Comparison of ENCODE assay signal across 23 mouse cellular contexts in the genomic region with DNA sequence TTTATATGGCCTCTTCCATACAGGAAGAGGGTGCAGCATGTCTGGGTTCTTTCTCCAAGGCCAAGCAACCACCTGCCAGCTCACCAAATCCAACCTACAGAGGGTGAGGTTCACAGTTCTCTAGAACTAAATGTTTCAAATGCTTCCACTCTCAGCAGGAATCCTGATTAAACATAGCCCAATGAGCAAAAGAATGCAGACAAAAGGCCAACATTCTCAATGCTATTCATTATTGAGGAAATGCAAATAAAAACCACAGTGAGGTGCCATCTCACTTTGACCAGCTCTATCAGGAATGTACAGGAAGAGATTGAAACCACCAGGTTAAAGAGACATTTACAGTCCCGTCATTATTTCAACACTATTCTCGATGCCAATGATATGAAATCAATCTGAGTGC.
DNase-seq lines count a peak whose midpoint lies in the region; ATAC-seq and TF ChIP-seq lines count a peak whose summit lies in the region.
"Had no signal": no experiment of that assay in that cellular context is flagged by ENCODE, and none has a peak within 500 bp of the region (broad histone marks: within the 10 kb centered on the region; RNA-seq: fewer than 3 reads in every experiment).

No protein-coding gene starts in this region.

- TF ChIP-seq CTCF in layer of hippocampus, adult 2 months (conservative IDR thresholded peaks at IDR 0.05): 0 out of 2 replicates have a peak, but pooled peaks have one; percentile 7

- no peak for ATAC-seq in hindbrain, embryonic 11.5 days (ENCODE audit: low FRiP score)
- ATAC-seq: CD4-positive, CD25-positive, alpha-beta regulatory T cell, adult 4 months; forebrain, embryonic 13.5 days; forebrain, embryonic 15.5 days; forebrain, postnatal 0 days had no signal

- DNase-seq in layer of hippocampus, adult 2 months (ENCODE audit: low spot score in 2 of 2): no peak
- DNase-seq in layer of hippocampus, adult 9-11 months: no peak
- peak; percentile 34 for DNase-seq in ES-CJ7 (ENCODE audit: low read depth, low spot score)
- peak; percentile 79 for DNase-seq in Muller cell, postnatal 12 days (ENCODE audit: inconsistent ontology term)
- peak; percentile 55 for DNase-seq in ZHBTc4 (ENCODE audit: low read depth, low spot score)
- no peak for DNase-seq in lung, postnatal 14 days
- DNase-seq in hindbrain, embryonic 11.5 days (ENCODE audit: low spot score): no peak
- DNase-seq: adrenal gland, adult 8-10 months; adrenal gland, postnatal 14 days; adrenal gland, postnatal 36 days; B cell, adult 2 months; cerebellum, adult 11-12 months; cerebellum, adult 9-10 months; cerebellum, postnatal 10 days; cerebellum, postnatal 25 days; forebrain, postnatal 0 days had no signal

- H3K9me3 ChIP-seq in hindbrain, embryonic 11.5 days (ENCODE audit: control insufficient read depth, low read length): no peaks in the 10 kb centered on the region
- H3K9me3 ChIP-seq: embryonic facial prominence, embryonic 10.5 days; embryonic facial prominence, embryonic 12.5 days; forebrain, embryonic 13.5 days; forebrain, embryonic 15.5 days had no signal

- H3K4me1 ChIP-seq in hindbrain, embryonic 11.5 days (replicated peaks; ENCODE audit: control insufficient read depth, insufficient read depth, low read length): no peaks in the 10 kb centered on the region
- H3K4me1 ChIP-seq: embryonic facial prominence, embryonic 10.5 days; embryonic facial prominence, embryonic 12.5 days; forebrain, embryonic 13.5 days; forebrain, embryonic 15.5 days had no signal

- H3K27me3 ChIP-seq in hindbrain, embryonic 11.5 days (ENCODE audit: control insufficient read depth, insufficient read depth, low read length): no peaks in the 10 kb centered on the region
- H3K27me3 ChIP-seq: CH12.LX; embryonic facial prominence, embryonic 12.5 days; forebrain, embryonic 13.5 days; forebrain, embryonic 15.5 days had no signal

- no peak overlapping the region for H3K4me3 ChIP-seq in layer of hippocampus, adult 2 months
- H3K4me3 ChIP-seq in hindbrain, embryonic 11.5 days (ENCODE audit: low read depth, low read length): no peak overlapping the region
- H3K4me3 ChIP-seq: embryonic facial prominence, embryonic 10.5 days; embryonic facial prominence, embryonic 12.5 days; forebrain, embryonic 13.5 days; forebrain, embryonic 15.5 days had no signal

- WGBS in hindbrain, embryonic 11.5 days: 87% methylated on average over 2 of the region's 2 CpGs

- no peak overlapping the region for H3K27ac ChIP-seq in layer of hippocampus, adult 2 months
- no peak overlapping the region for H3K27ac ChIP-seq in hindbrain, embryonic 11.5 days (ENCODE audit: low read depth, low read length)
- H3K27ac ChIP-seq: embryonic facial prominence, embryonic 10.5 days; embryonic facial prominence, embryonic 12.5 days; forebrain, embryonic 13.5 days; forebrain, embryonic 15.5 days had no signal

- H3K9ac ChIP-seq in hindbrain, embryonic 11.5 days (ENCODE audit: low read depth, low read length): no peak overlapping the region
- H3K9ac ChIP-seq: embryonic facial prominence, embryonic 12.5 days; forebrain, embryonic 13.5 days; forebrain, embryonic 15.5 days; forebrain, postnatal 0 days had no signal

- no peaks in the 10 kb centered on the region for H3K36me3 ChIP-seq in hindbrain, embryonic 11.5 days (ENCODE audit: control insufficient read depth, insufficient read depth, low read length)
- H3K36me3 ChIP-seq: embryonic facial prominence, embryonic 10.5 days; embryonic facial prominence, embryonic 12.5 days; forebrain, embryonic 15.5 days; G1E had no signal

- H3K4me2 ChIP-seq in hindbrain, embryonic 11.5 days (replicated peaks; ENCODE audit: low read depth, low read length): no peak overlapping the region
- H3K4me2 ChIP-seq: embryonic facial prominence, embryonic 12.5 days; forebrain, embryonic 13.5 days; forebrain, embryonic 15.5 days had no signal

Comparison
In these comparisons a context has a peak if more than half of its experiments do, and no peak if none do; other contexts are left out.
1. DNase-seq: peak in ES-CJ7 (single experiment), Muller cell, postnatal 12 days (single experiment) and ZHBTc4 (single experiment); none in layer of hippocampus, adult 2 months (0 of 2), layer of hippocampus, adult 9-11 months (single experiment), lung, postnatal 14 days (single experiment) and hindbrain, embryonic 11.5 days (single experiment).